Mouse (Mus musculus): ENCODE results near the gene Fam196b.

The Fam196b gene

GRCm38 (mm10) chr11:34332344-34333031 lies 17.9 kb downstream of the Fam196b start:
- no peak for DNase-seq (ENCODE audit: low spot score)

- DNase-seq (ENCODE audit: low spot score): no peak
These were observed 23.3 kb downstream of the Fam196b start for GRCm38 (mm10) chr11:34337907-34338306.

GRCm38 (mm10) chr11:34339693-34340092 lies 25.1 kb downstream of the Fam196b start:
- DNase-seq (ENCODE audit: low spot score): no peak

- no peak for DNase-seq (ENCODE audit: low spot score)
These were observed 29.2 kb downstream of the Fam196b start for GRCm38 (mm10) chr11:34343742-34344307.

- DNase-seq (ENCODE audit: low spot score): no peak
These were observed 29.7 kb downstream of the Fam196b start for GRCm38 (mm10) chr11:34344310-34344709.

- DNase-seq (ENCODE audit: low spot score): no peak
These were observed 33.8 kb downstream of the Fam196b start for GRCm38 (mm10) chr11:34348287-34348918.

- DNase-seq (ENCODE audit: low spot score): no peak
These were observed 34.9 kb downstream of the Fam196b start for GRCm38 (mm10) chr11:34349453-34350056.

- DNase-seq (ENCODE audit: low spot score): no peak
These were observed 40.8 kb downstream of the Fam196b start for GRCm38 (mm10) chr11:34355406-34355805.

GRCm38 (mm10) chr11:34356109-34356508 lies 41.5 kb downstream of the Fam196b start:
- no peak for DNase-seq (ENCODE audit: low spot score)

- no peak for DNase-seq (ENCODE audit: low spot score)
These were observed 57.6 kb downstream of the Fam196b start for GRCm38 (mm10) chr11:34372224-34372623.

GRCm38 (mm10) chr11:34375557-34375956 lies 60.9 kb downstream of the Fam196b start:
- no peak for DNase-seq (ENCODE audit: low spot score)

GRCm38 (mm10) chr11:34377649-34378048 lies 63.0 kb downstream of the Fam196b start:
- no peak for DNase-seq (ENCODE audit: low spot score)

- no peak for DNase-seq (ENCODE audit: low spot score)
These were observed 68.9 kb downstream of the Fam196b start for GRCm38 (mm10) chr11:34383501-34383900.

- DNase-seq (ENCODE audit: low spot score): no peak
These were observed 69.6 kb downstream of the Fam196b start for GRCm38 (mm10) chr11:34384178-34384577.

- DNase-seq (ENCODE audit: low spot score): no peak
These were observed 70.5 kb downstream of the Fam196b start for GRCm38 (mm10) chr11:34385001-34385688.

GRCm38 (mm10) chr11:34389261-34390116 lies 74.9 kb downstream of the Fam196b start:
- DNase-seq (ENCODE audit: low spot score): no peak

- DNase-seq (ENCODE audit: low spot score): no peak
These were observed 77.5 kb downstream of the Fam196b start for GRCm38 (mm10) chr11:34392105-34392504.

GRCm38 (mm10) chr11:34395802-34396201 lies 81.2 kb downstream of the Fam196b start:
- DNase-seq (ENCODE audit: low spot score): no peak

GRCm38 (mm10) chr11:34397661-34398060 lies 83.0 kb downstream of the Fam196b start:
- DNase-seq (ENCODE audit: low spot score): no peak

- DNase-seq (ENCODE audit: low spot score): no peak
These were observed 83.9 kb downstream of the Fam196b start for GRCm38 (mm10) chr11:34398555-34398954.

- DNase-seq (ENCODE audit: low spot score): no peak
These were observed 86.7 kb downstream of the Fam196b start for GRCm38 (mm10) chr11:34401343-34401742.

Data from embryo, embryonic 10.5 days (tissue).